ENCODE assay signal across 8 mouse cellular contexts in the genomic region with DNA sequence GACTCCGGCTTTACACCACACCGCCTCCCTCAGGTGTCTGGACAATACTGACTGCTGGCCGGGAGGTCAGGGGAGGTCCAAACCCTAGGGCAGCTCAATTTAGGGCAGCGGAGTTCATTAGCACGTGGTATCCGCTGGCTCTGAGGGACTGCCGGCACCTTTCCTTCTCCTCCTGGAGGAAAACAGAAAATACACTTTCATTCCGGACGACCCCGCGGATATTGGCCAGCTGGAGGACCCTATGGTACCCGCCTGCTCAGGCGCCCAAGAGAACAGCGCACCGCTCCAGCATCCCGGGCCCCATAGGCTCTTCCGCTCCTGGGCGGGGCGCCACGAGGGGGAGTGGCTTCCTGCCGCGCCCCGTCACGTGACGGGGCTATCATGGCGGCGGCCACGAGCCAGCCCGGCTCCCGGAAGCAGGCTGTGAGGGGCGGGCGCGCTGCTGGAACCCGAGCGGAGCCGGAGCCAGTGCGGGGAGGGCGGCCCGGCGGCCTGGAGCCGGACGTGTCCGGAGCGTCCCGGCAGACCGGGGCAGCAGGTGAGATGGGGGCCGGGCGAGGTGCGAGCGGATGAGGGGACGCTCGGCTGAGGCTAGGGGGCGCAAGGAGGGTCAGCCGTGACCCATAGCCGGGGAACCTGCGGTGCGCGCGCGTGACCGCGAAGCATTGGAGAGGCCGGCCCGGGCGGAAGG. TPM values are rescaled to one million over a fixed set of nuclear protein-coding genes. Genes with fewer than 3 reads are reported as not detected.
DNase-seq lines count a peak whose midpoint lies in the region; ATAC-seq lines count a peak whose summit lies in the region.

A gene (plus strand): TSS at position 363 of the 691 bp plus-strand sequence.

- H3K4me3 ChIP-seq in hindbrain, embryonic 12.5 days = peak within 1 kb of the TSS; percentile 65

- peak within 1 kb of the TSS; percentile 89 for H3K4me2 ChIP-seq in hindbrain, embryonic 12.5 days (replicated peaks)

- peak; percentile 90 for DNase-seq in R1 (ENCODE audit: low read depth, low spot score)
- DNase-seq in cerebellum, postnatal 14 days = peak; percentile 96
- peak; percentile 51 to 74 for DNase-seq in frontal cortex, postnatal 14 days (ENCODE audit: low spot score in 2 of 2)
- peak; percentile 85 to 86 for DNase-seq in layer of hippocampus, postnatal 14 days (ENCODE audit: low spot score in 2 of 2)
- DNase-seq in lung, postnatal 14 days = peak; percentile 89
- DNase-seq in ovary, postnatal 36 days (ENCODE audit: low spot score) = peak; percentile 90
- peak; percentile 91 for DNase-seq in thymus, postnatal 14 days

- H3K4me1 ChIP-seq in hindbrain, embryonic 12.5 days = peaks cover 14% of the 10 kb centered on the region

- H3K9me3 ChIP-seq in hindbrain, embryonic 12.5 days (replicated peaks) = no peaks in the 10 kb centered on the region

- under 1% methylated on average over 65 of the region's 65 CpGs for WGBS in hindbrain, embryonic 12.5 days

- peak within 1 kb of the TSS; percentile 63 for H3K9ac ChIP-seq in hindbrain, embryonic 12.5 days

- H3K36me3 ChIP-seq in hindbrain, embryonic 12.5 days = peaks cover 23% of the 10 kb centered on the region

- peak; percentile 96 for ATAC-seq in hindbrain, embryonic 12.5 days (ENCODE audit: low FRiP score)

- no peaks in the 10 kb centered on the region for H3K27me3 ChIP-seq in hindbrain, embryonic 12.5 days

- H3K27ac ChIP-seq in hindbrain, embryonic 12.5 days = peak within 1 kb of the TSS; percentile 80

RNA-seq across cellular contexts. Expression of the gene that starts here (rescaled TPM):
- polyA plus RNA-seq in hindbrain, embryonic 12.5 days (2016; fragmentation: Nextera tagmentation; extraction: Ambion mirVana) = 54.2 and 54.9 TPM in 2 replicates
- 10 to 100 TPM; 34.1 to 36.0 TPM for total RNA-seq in layer of hippocampus, postnatal 14 days (2021)

Comparison
In these comparisons a context has a peak if more than half of its experiments do, and no peak if none do; other contexts are left out.
1. Peak in every context shown above with its lines: DNase-seq, ATAC-seq, H3K4me3 ChIP-seq and H3K27ac ChIP-seq.